Mouse (Mus musculus) kidney, adult 2 months (tissue): ENCODE results near the gene Esf1. TPM values are rescaled to one million over a fixed set of nuclear protein-coding genes. Genes with fewer than 3 reads are reported as not detected.
"Not testable (repeated sequence)": the region's sequence is repeated elsewhere in the genome, so short reads cannot be mapped to it uniquely, and the experiment has no call there.

Source experiments
- DNase-seq: peaks from one replicate; pipeline ENCODE4 v3.0.0; 2021
- H3K27ac ChIP-seq: fragments of 200-500 bp; 2 replicates; pipeline ENCODE4 v1.5.1; 2012; ENCODE audit warnings: low read depth, low read length, control low read depth, inconsistent platforms; ENCODE audit not compliant: insufficient read depth
- H3K27me3 ChIP-seq: fragments of 200-500 bp; replicated peaks from 2 replicates; pipeline ENCODE4 v1.6.1; 2012; ENCODE audit warnings: mild to moderate bottlenecking, moderate library complexity, low read length, inconsistent platforms; ENCODE audit not compliant: control insufficient read depth, insufficient read depth
- H3K36me3 ChIP-seq: fragments of 200-500 bp; 2 replicates; pipeline ENCODE4 v1.6.1; 2012; ENCODE audit warnings: mild to moderate bottlenecking, moderate library complexity, low read length, inconsistent platforms; ENCODE audit not compliant: control insufficient read depth, insufficient read depth
- H3K4me1 ChIP-seq: fragments of 200-500 bp; 2 replicates; pipeline ENCODE4 v1.6.1; 2011; ENCODE audit warnings: low read length; ENCODE audit not compliant: control insufficient read depth, insufficient read depth
- H3K4me3 ChIP-seq: fragments of 200-500 bp; 2 replicates; pipeline ENCODE4 v1.5.1; 2011; ENCODE audit warnings: mild to moderate bottlenecking, low read depth, low read length, control low read depth; ENCODE audit not compliant: insufficient read depth
- CTCF ChIP-seq: fragments of 200-500 bp; conservative IDR thresholded peaks from 2 replicates; pipeline ENCODE4 v1.5.1; 2011; ENCODE audit warnings: low read depth, mild to moderate bottlenecking, control low read depth, low read length, moderate library complexity, mixed read lengths; ENCODE audit not compliant: insufficient read depth, insufficient read length
- POLR2A ChIP-seq: fragments of 200-500 bp; IDR thresholded peaks from one replicate; pipeline ENCODE4 v1.6.1; 2011; ENCODE audit warnings: low read depth, low read length, control low read depth
- WGBS: fragments of 180-500 bp; shearing (Covaris S2); methylation state at CpG from one replicate; pipeline ENCODE4 v1.1.7; 2018; 5-methylcytosine and 5-hydroxymethylcytosine counted together
- polyA plus RNA-seq: library from polyadenylated mRNA; depleted of rRNA; stranded (reverse); fragments of >200 nt; gene quantifications from 2 replicates; pipeline ENCODE4 v1.2.3, GENCODE M21; 2012; rRNA removed

The Esf1 gene
- 1.0 and 1.4 TPM in 2 replicates for polyA plus RNA-seq

DNA sequence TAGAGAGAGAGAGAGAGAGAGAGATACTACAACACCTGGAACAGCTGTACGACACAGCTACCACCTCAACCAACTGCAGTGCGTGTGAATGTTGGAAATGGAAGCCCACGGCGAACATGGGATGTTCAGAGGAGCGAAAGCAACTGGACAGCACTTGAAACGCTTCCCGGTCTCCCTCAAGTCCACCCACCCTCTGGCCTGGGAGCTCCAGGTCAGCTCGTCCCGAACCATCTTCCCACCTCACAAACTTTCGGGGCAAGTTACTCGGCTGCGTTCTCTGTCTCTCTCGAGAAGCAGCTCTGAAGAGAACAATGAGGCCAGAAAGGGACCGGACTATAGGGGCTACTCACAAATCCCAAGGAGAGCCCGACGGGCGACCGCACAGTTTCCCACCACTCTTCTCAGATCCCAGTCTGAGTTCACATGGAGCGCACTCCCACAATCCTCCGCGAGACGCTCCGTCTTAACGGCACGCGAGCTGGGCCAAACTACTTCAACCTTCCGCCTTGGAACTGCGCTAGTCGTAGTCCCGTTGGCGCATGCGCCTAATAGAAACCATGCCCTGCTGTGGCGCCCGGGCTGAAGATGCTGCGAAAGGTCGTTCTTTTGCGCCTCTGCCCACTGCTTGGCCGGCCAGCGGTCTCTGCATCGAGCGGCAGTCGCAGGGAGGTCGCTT is at the start of gene Esf1, which contains the start of gene Ndufaf5:
Gene Esf1 (minus strand): TSS at position 438 of the 676 bp plus-strand sequence.
Gene Ndufaf5 (plus strand): TSS at position 523 of the 676 bp plus-strand sequence.
- peak within 1 kb of the TSS; percentile 81 for H3K4me3 ChIP-seq
- no peaks in the 10 kb centered on the region for H3K36me3 ChIP-seq
- under 1% methylated on average over 43 of the region's 43 CpGs for WGBS
- DNase-seq: peak; percentile 99
- peak within 1 kb of the TSS; percentile 43; the same call in 1 of the 2 replicates for H3K27ac ChIP-seq
- H3K27me3 ChIP-seq: no peaks in the 10 kb centered on the region
- H3K4me1 ChIP-seq: peaks cover 3% of the 10 kb centered on the region; the same call in 1 of the 2 replicates
- 0 out of 2 replicates have a peak, but pooled peaks have one; percentile 2 for TF ChIP-seq CTCF
- peak; percentile 62 for TF ChIP-seq POLR2A

DNA sequence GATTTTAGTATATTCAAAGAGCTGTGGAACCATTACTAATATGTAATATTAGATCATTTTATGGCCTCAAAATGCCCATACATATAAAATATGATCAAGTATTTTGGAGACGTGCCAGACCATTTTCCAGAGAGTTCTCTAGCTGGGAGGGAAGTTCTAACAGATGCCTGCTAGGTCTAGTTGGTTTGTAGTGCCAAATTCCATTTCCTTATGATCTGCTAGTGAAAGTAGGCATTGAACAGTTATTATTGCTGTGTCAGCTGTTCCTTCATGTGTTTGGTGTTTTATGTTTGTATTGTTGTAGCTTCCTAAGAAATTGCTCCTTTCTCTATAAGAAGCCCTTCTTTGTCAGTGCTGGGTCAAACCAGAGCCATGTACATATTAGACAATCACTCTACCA is 45.6 kb upstream of the Esf1 start:
- H3K27me3 ChIP-seq: no peaks in the 10 kb centered on the region
- H3K36me3 ChIP-seq: no peaks in the 10 kb centered on the region
- TF ChIP-seq CTCF (no peak), POLR2A (no peak)
- 77% methylated on average over 1 of the region's 1 CpGs for WGBS
- H3K4me1 ChIP-seq: no peaks in the 10 kb centered on the region
- no peak overlapping the region for H3K27ac ChIP-seq
- DNase-seq: no peak
- H3K4me3 ChIP-seq: no peak overlapping the region

- no peaks in the 10 kb centered on the region for H3K4me1 ChIP-seq
- TF ChIP-seq POLR2A (no peak), CTCF (no peak)
- WGBS: 42% methylated on average over 2 of the region's 2 CpGs
- no peaks in the 10 kb centered on the region for H3K36me3 ChIP-seq
- no peaks in the 10 kb centered on the region for H3K27me3 ChIP-seq
- no peak overlapping the region for H3K4me3 ChIP-seq
- H3K27ac ChIP-seq: no peak overlapping the region
- no peak for DNase-seq
Measured at GRCm38 (mm10) chr2:140215415-140215814, 45.1 kb upstream of the Esf1 start.

DNA sequence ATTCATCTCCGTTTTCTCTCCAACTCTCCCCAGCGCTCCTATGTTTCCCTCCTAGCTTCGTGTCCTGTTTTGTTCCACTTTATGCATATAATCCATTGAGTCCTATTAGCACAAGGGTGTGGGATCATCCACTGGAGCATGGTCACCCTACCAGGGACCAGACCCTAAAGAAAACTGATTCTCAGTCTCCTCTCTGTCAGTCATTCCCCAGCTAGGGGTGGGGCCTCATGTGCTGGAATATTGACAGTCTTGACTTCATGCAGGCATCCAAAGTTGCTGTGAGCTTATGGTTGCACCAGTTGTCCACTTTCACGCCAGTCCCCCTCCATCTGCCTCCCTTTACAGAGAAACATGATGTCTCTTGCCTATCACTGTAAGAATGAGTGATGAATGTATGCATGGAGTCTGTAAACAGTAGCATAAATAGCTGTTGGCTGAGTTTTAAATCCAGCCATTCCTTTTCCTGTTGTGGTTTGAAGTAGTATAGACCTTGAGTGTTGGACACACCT is 44.2 kb upstream of the Esf1 start:
- 91% methylated on average over 4 of the region's 4 CpGs for WGBS

GRCm38 (mm10) chr2:140203756-140204155 is 33.4 kb upstream of the Esf1 start:
- Histone ChIP-seq H3K4me3 (no peak overlapping the region), H3K4me1 (no peaks in the 10 kb centered on the region), H3K27ac (no peak overlapping the region), H3K36me3 (peaks cover 3% of the 10 kb centered on the region), H3K27me3 (no peaks in the 10 kb centered on the region)
- DNase-seq: no peak
- 95% methylated on average over 7 of the region's 7 CpGs for WGBS
- no peak for TF ChIP-seq CTCF
- no peak for TF ChIP-seq POLR2A

More for the DNA sequence above, 44.2 kb upstream of the Esf1 start:
- no peaks in the 10 kb centered on the region for H3K27me3 ChIP-seq
- no peak overlapping the region for H3K27ac ChIP-seq
- H3K36me3 ChIP-seq: no peaks in the 10 kb centered on the region
- H3K4me1 ChIP-seq: no peaks in the 10 kb centered on the region
- TF ChIP-seq POLR2A (no peak), CTCF (no peak)
- DNase-seq: no peak
- H3K4me3 ChIP-seq: no peak overlapping the region

- no peak overlapping the region for H3K4me3 ChIP-seq
- no peak overlapping the region for H3K27ac ChIP-seq
- TF ChIP-seq POLR2A: no peak
- TF ChIP-seq CTCF: no peak
- no peaks in the 10 kb centered on the region for H3K27me3 ChIP-seq
- DNase-seq: no peak
- peaks cover 3% of the 10 kb centered on the region for H3K36me3 ChIP-seq
- 84% methylated on average over 5 of the region's 5 CpGs for WGBS
- H3K4me1 ChIP-seq: no peaks in the 10 kb centered on the region
Measured at GRCm38 (mm10) chr2:140202573-140202972, 32.2 kb upstream of the Esf1 start.

DNA sequence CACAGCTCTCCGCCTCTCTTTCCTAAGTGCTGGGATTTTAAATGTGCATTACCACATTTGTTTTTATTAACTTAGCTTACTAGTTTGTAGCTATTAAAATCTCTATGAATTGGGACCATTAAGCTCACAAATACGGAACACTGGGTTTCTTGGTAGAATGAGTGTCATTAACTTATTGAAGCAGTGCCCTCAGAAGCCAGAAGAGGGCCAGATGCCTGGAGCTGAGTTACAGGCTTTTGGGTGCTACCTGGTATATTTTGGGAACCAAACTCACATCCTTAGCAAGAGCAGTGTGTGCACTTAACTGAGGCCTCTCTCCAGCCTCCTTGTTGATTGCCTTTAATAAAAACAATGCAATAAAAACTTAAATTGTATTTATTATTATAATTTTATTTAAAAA is 30.3 kb upstream of the Esf1 start:
- Histone ChIP-seq H3K36me3 (peaks cover 3% of the 10 kb centered on the region), H3K27ac (no peak overlapping the region), H3K4me1 (no peaks in the 10 kb centered on the region), H3K27me3 (no peaks in the 10 kb centered on the region), H3K4me3 (no peak overlapping the region)
- TF ChIP-seq CTCF: 0 out of 2 replicates have a peak, but pooled peaks have one; percentile 21
- TF ChIP-seq POLR2A: no peak
- no peak for DNase-seq
- WGBS: 53% methylated on average over 2 of the region's 2 CpGs

GRCm38 (mm10) chr2:140185685-140186210 is 15.4 kb upstream of the Esf1 start:
- not testable (repeated sequence) for H3K4me3 ChIP-seq, H3K36me3 ChIP-seq, H3K27ac ChIP-seq, H3K27me3 ChIP-seq, H3K4me1 ChIP-seq, DNase-seq
- WGBS: 97% methylated on average over 3 of the region's 3 CpGs
